9 mouse cellular contexts compared by ENCODE assay signal in genomic region chr4:97628881-97629605, GRCm38 (mm10).
DNase-seq lines count a peak whose midpoint lies in the region; ATAC-seq and TF ChIP-seq lines count a peak whose summit lies in the region.
"Had no signal": no experiment of that assay in that cellular context is flagged by ENCODE, and none has a peak within 500 bp of the region (broad histone marks: within the 10 kb centered on the region; RNA-seq: fewer than 3 reads in every experiment).

No protein-coding gene starts in this region.

- ATAC-seq in kidney, embryonic 15.5 days (replicated peaks; ENCODE audit: low FRiP score), result peak; percentile 92
- peak; percentile 88 for ATAC-seq in embryonic facial prominence, embryonic 12.5 days (ENCODE audit: insufficient number of reproducible peaks, insufficient read depth, low FRiP score, low TSS enrichment)
- peak; percentile 40; the same call in 1 of the 2 replicates for ATAC-seq in hindbrain, embryonic 13.5 days (ENCODE audit: low FRiP score)
- ATAC-seq in midbrain, embryonic 16.5 days, result peak; percentile 82; the same call in 1 of the 2 replicates

- H3K4me2 ChIP-seq in kidney, embryonic 15.5 days, result no peak overlapping the region
- 0 out of 2 replicates have a peak overlapping the region, but pooled peaks have one; percentile 18 for H3K4me2 ChIP-seq in embryonic facial prominence, embryonic 12.5 days (replicated peaks)
- no peak overlapping the region for H3K4me2 ChIP-seq in hindbrain, embryonic 13.5 days
- H3K4me2 ChIP-seq in midbrain, embryonic 16.5 days (ENCODE audit: low read length), result no peak overlapping the region

- TF ChIP-seq CTCF in kidney, adult 2 months (conservative IDR thresholded peaks at IDR 0.05; ENCODE audit: insufficient read depth, insufficient read length, low read depth, low read length), result no peak

- H3K9me3 ChIP-seq in kidney, embryonic 15.5 days (replicated peaks), result no peaks in the 10 kb centered on the region
- H3K9me3 ChIP-seq in embryonic facial prominence, embryonic 12.5 days, result no peaks in the 10 kb centered on the region
- no peaks in the 10 kb centered on the region for H3K9me3 ChIP-seq in hindbrain, embryonic 13.5 days
- H3K9me3 ChIP-seq in midbrain, embryonic 16.5 days (replicated peaks; ENCODE audit: control insufficient read depth, low read length, poor library complexity, severe bottlenecking), result no peaks in the 10 kb centered on the region

- H3K4me3 ChIP-seq in kidney, embryonic 15.5 days (replicated peaks), result no peak overlapping the region
- no peak overlapping the region for H3K4me3 ChIP-seq in kidney, adult 2 months (ENCODE audit: insufficient read depth, low read depth, low read length)
- H3K4me3 ChIP-seq in embryonic facial prominence, embryonic 12.5 days, result no peak overlapping the region
- H3K4me3 ChIP-seq in hindbrain, embryonic 13.5 days, result no peak overlapping the region
- H3K4me3 ChIP-seq in midbrain, embryonic 16.5 days (ENCODE audit: low read depth, low read length), result no peak overlapping the region

- TF ChIP-seq POLR2A in kidney, adult 2 months (IDR thresholded peaks at IDR 0.05; ENCODE audit: low read depth, low read length), result no peak

- no peaks in the 10 kb centered on the region for H3K27me3 ChIP-seq in kidney, embryonic 15.5 days
- no peaks in the 10 kb centered on the region for H3K27me3 ChIP-seq in kidney, adult 2 months (replicated peaks; ENCODE audit: control insufficient read depth, insufficient read depth, low read length)
- no peaks in the 10 kb centered on the region for H3K27me3 ChIP-seq in embryonic facial prominence, embryonic 12.5 days
- H3K27me3 ChIP-seq in hindbrain, embryonic 13.5 days, result no peaks in the 10 kb centered on the region
- no peaks in the 10 kb centered on the region for H3K27me3 ChIP-seq in midbrain, embryonic 16.5 days (ENCODE audit: control insufficient read depth, insufficient read depth, low read depth, low read length)

- H3K27ac ChIP-seq in kidney, embryonic 15.5 days, result 0 out of 2 replicates have a peak overlapping the region, but pooled peaks have one; percentile 43
- H3K27ac ChIP-seq in kidney, adult 2 months (ENCODE audit: insufficient read depth, low read depth, low read length), result no peak overlapping the region
- peak overlapping the region; percentile 56; the same call in 1 of the 2 replicates for H3K27ac ChIP-seq in embryonic facial prominence, embryonic 12.5 days
- H3K27ac ChIP-seq in hindbrain, embryonic 13.5 days, result peak overlapping the region; percentile 48; the same call in 1 of the 2 replicates
- no peak overlapping the region for H3K27ac ChIP-seq in midbrain, embryonic 16.5 days (ENCODE audit: low read length)

- no peak for DNase-seq in kidney, adult 2 months
- no peak for DNase-seq in spleen, adult 12 weeks (ENCODE audit: low spot score)
- no peak for DNase-seq in left cerebral cortex, adult 11 months (ENCODE audit: low spot score)
- DNase-seq in gastrocnemius, postnatal 36 days, result no peak

- WGBS in kidney, embryonic 15.5 days, result 23% methylated on average over 14 of the region's 14 CpGs
- WGBS in kidney, adult 2 months, result 38% methylated on average over 14 of the region's 14 CpGs
- 16% methylated on average over 14 of the region's 14 CpGs for WGBS in embryonic facial prominence, embryonic 12.5 days
- WGBS in hindbrain, embryonic 13.5 days, result 30% methylated on average over 14 of the region's 14 CpGs
- WGBS in midbrain, embryonic 16.5 days, result 35% methylated on average over 14 of the region's 14 CpGs

- H3K9ac ChIP-seq in kidney, embryonic 15.5 days, result no peak overlapping the region
- H3K9ac ChIP-seq in embryonic facial prominence, embryonic 12.5 days, result no peak overlapping the region
- H3K9ac ChIP-seq in hindbrain, embryonic 13.5 days, result 0 out of 2 replicates have a peak overlapping the region, but pooled peaks have one; percentile 6
- H3K9ac ChIP-seq in midbrain, embryonic 16.5 days (ENCODE audit: low read depth, low read length), result no peak overlapping the region

- intact Hi-C loops in gastrocnemius, postnatal 36 days (cut with DNase I), result loop anchor here (5.0 to 10.0 kb wide), 2 partner anchors 64 to 118 kb away; no protein-coding TSS in a partner anchor

- H3K4me1 ChIP-seq in kidney, embryonic 15.5 days, result peaks cover 32% of the 10 kb centered on the region
- no peaks in the 10 kb centered on the region for H3K4me1 ChIP-seq in kidney, adult 2 months (ENCODE audit: control insufficient read depth, insufficient read depth, low read length)
- H3K4me1 ChIP-seq in embryonic facial prominence, embryonic 12.5 days, result peaks cover 40% of the 10 kb centered on the region
- H3K4me1 ChIP-seq in hindbrain, embryonic 13.5 days (replicated peaks), result peaks cover 32% of the 10 kb centered on the region
- 0 out of 2 replicates have a peak, but pooled peaks cover 5% of the 10 kb centered on the region for H3K4me1 ChIP-seq in midbrain, embryonic 16.5 days (ENCODE audit: control insufficient read depth, insufficient read depth, low read length)

- H3K36me3 ChIP-seq in kidney, embryonic 15.5 days, result no peaks in the 10 kb centered on the region
- H3K36me3 ChIP-seq in kidney, adult 2 months (ENCODE audit: control insufficient read depth, insufficient read depth, low read length), result no peaks in the 10 kb centered on the region
- H3K36me3 ChIP-seq in embryonic facial prominence, embryonic 12.5 days, result no peaks in the 10 kb centered on the region
- H3K36me3 ChIP-seq in hindbrain, embryonic 13.5 days, result no peaks in the 10 kb centered on the region
- H3K36me3 ChIP-seq in midbrain, embryonic 16.5 days (ENCODE audit: control insufficient read depth, insufficient read depth, low read length), result no peaks in the 10 kb centered on the region
- H3K36me3 ChIP-seq: G1E had no signal

Comparison
In these comparisons a context has a peak if more than half of its experiments do, and no peak if none do; other contexts are left out.
1. H3K27ac ChIP-seq: peak in kidney, embryonic 15.5 days (single experiment), embryonic facial prominence, embryonic 12.5 days (single experiment) and hindbrain, embryonic 13.5 days (single experiment); none in kidney, adult 2 months (single experiment) and midbrain, embryonic 16.5 days (single experiment).
2. ATAC-seq: peak in every context shown above with its lines; median percentile 92 in kidney, embryonic 15.5 days; 88 in embryonic facial prominence, embryonic 12.5 days; 82 in midbrain, embryonic 16.5 days; 40 in hindbrain, embryonic 13.5 days.